Mouse (Mus musculus): ENCODE results near the gene Qk. TPM values are rescaled to one million over a fixed set of nuclear protein-coding genes. Genes with fewer than 3 reads are reported as not detected.

Qk gene
- polyA plus RNA-seq, 1 experiment = 76.0 TPM

DNA sequence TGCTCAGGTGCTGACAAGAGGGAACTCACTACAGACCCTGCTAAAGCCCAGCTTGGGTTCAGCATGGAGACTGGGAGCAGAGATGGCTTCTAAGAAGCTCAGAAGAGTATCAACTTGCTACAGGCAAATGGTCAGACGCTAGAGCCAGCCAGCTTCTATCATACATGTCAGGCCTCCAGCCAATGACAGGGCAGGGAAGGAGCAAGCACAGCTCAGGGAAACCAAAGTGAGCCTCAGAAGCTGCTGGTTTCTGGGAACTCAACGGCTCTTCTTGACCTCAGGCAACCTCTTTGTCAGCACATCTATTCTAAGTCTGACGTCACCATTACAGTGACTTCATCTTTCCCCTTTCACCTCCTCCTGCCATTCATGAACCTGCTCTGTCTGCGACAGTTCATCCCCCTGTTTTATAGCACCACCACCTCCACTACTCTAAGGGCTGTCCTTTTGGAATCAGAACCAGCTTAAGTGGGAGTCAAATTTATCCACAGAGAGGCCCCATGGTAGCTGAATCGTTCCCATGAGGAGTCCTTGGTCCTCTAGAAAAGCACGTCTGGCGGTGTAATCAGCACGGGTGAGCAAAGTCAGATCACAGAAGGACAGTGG, 166.7 kb downstream of the Qk start:
- WGBS = 79% methylated on average over 8 of the region's 8 CpGs
- Histone ChIP-seq H3K36me3 (ENCODE audit: control insufficient read depth, insufficient read depth, low read length) (no peaks in the 10 kb centered on the region), H3K4me3 (ENCODE audit: extremely low read depth, insufficient read depth, insufficient read length) (no peak overlapping the region), H3K27me3 (ENCODE audit: control insufficient read depth, insufficient read depth, low read length) (no peaks in the 10 kb centered on the region), H3K4me1 (ENCODE audit: control insufficient read depth, insufficient read depth, insufficient read length) (no peaks in the 10 kb centered on the region), H3K27ac (ENCODE audit: insufficient read depth, low read length) (no peak overlapping the region)
- TF ChIP-seq CTCF (IDR thresholded peaks at IDR 0.05; ENCODE audit: extremely low read depth, insufficient read depth, insufficient read length, insufficient replicate concordance) (no peak), POLR2A (IDR thresholded peaks at IDR 0.05; ENCODE audit: low read depth, low read length) (no peak)
- no peak for DNase-seq (ENCODE audit: low read depth in 1 of 2, low spot score in 2 of 2)

Data from spleen, adult 2 months (tissue).